Mouse (Mus musculus): ENCODE data around the gene Prdm13. TPM values are rescaled to one million over a fixed set of nuclear protein-coding genes. Genes with fewer than 3 reads are reported as not detected.

Gene Prdm13
- total and polyA plus RNA-seq, 3 experiments = not detected

GRCm38 (mm10) chr4:21658184-21658583 lies 27.6 kb downstream of the Prdm13 start:
- DNase-seq (ENCODE audit: low read depth, low spot score) = no peak
- Histone ChIP-seq H3K36me3 (ENCODE audit: control insufficient read depth in 1 of 2, insufficient read depth in 2 of 2, low read length in 2 of 2) (no peaks in the 10 kb centered on the region), H3K4me1 (ENCODE audit: control insufficient read depth in 1 of 2, insufficient read depth in 2 of 2, low read length in 2 of 2) (no peaks in the 10 kb centered on the region), H3K27me3 (ENCODE audit: control insufficient read depth in 1 of 2, insufficient read depth in 2 of 2, low read length in 2 of 2) (no peaks in the 10 kb centered on the region; a peak in 1 of 4 replicates), H3K79me2 (ENCODE audit: control insufficient read depth, insufficient read depth, low read length, poor library complexity) (no peaks in the 10 kb centered on the region), H3K9ac (ENCODE audit: control insufficient read depth, low read depth, low read length, poor library complexity, severe bottlenecking) (no peak overlapping the region), H3K9me3 (replicated peaks; ENCODE audit: insufficient read depth, low read length) (no peaks in the 10 kb centered on the region), H3K4me3 (ENCODE audit: control insufficient read depth in 1 of 2, insufficient read depth in 1 of 2, low read depth in 2 of 2, low read length in 2 of 2) (no peak overlapping the region), H3K27ac (ENCODE audit: control insufficient read depth, low read depth, low read length) (no peak overlapping the region)
- TF ChIP-seq MAX (IDR thresholded peaks at IDR 0.05; ENCODE audit: low read length) (no peak), USF1 (IDR thresholded peaks at IDR 0.05; ENCODE audit: low read depth, low read length) (no peak), CHD2 (IDR thresholded peaks at IDR 0.05; ENCODE audit: low read length) (no peak), USF2 (IDR thresholded peaks at IDR 0.05; ENCODE audit: borderline replicate concordance in 1 of 2, insufficient read depth in 1 of 2, low read depth in 1 of 2, low read length in 2 of 2) (no peak), MAFK (IDR thresholded peaks at IDR 0.05; ENCODE audit: borderline replicate concordance, low read depth, low read length) (no peak), MEF2A (IDR thresholded peaks at IDR 0.05; ENCODE audit: extremely low read depth, insufficient replicate concordance, low read depth, low read length, poor library complexity, severe bottlenecking) (no peak), GABPA (IDR thresholded peaks at IDR 0.05; ENCODE audit: low read depth, low read length) (no peak), NELFE (IDR thresholded peaks at IDR 0.05; ENCODE audit: low read depth, low read length) (no peak), SMC3 (IDR thresholded peaks at IDR 0.05; ENCODE audit: low read depth, low read length) (no peak), CHD1 (IDR thresholded peaks at IDR 0.05; ENCODE audit: low read depth, low read length) (no peak)

GRCm38 (mm10) chr4:21629275-21629583 lies 56.5 kb downstream of the Prdm13 start:
- Histone ChIP-seq H3K4me3 (ENCODE audit: control insufficient read depth in 1 of 2, insufficient read depth in 1 of 2, low read depth in 2 of 2, low read length in 2 of 2) (no peak overlapping the region), H3K9ac (ENCODE audit: control insufficient read depth, low read depth, low read length, poor library complexity, severe bottlenecking) (no peak overlapping the region), H3K4me1 (ENCODE audit: control insufficient read depth in 1 of 2, insufficient read depth in 2 of 2, low read length in 2 of 2) (no peaks in the 10 kb centered on the region), H3K9me3 (replicated peaks; ENCODE audit: insufficient read depth, low read length) (no peaks in the 10 kb centered on the region), H3K79me2 (ENCODE audit: control insufficient read depth, insufficient read depth, low read length, poor library complexity) (no peaks in the 10 kb centered on the region), H3K27me3 (ENCODE audit: control insufficient read depth in 1 of 2, insufficient read depth in 2 of 2, low read length in 2 of 2) (no peaks in the 10 kb centered on the region), H3K36me3 (ENCODE audit: control insufficient read depth in 1 of 2, insufficient read depth in 2 of 2, low read length in 2 of 2) (no peaks in the 10 kb centered on the region), H3K27ac (ENCODE audit: control insufficient read depth, low read depth, low read length) (no peak overlapping the region)
- no peak for DNase-seq (ENCODE audit: low read depth, low spot score)
- no peak for TF ChIP-seq MXI1 (IDR thresholded peaks at IDR 0.05; ENCODE audit: low read depth, low read length)
- no peak for TF ChIP-seq MAX (IDR thresholded peaks at IDR 0.05; ENCODE audit: low read length)
- TF ChIP-seq RAD21 (IDR thresholded peaks at IDR 0.05; ENCODE audit: low read depth, low read length) = no peak
- TF ChIP-seq TCF12 (IDR thresholded peaks at IDR 0.05; ENCODE audit: low read depth, low read length) = no peak
- no peak for TF ChIP-seq ETS1 (IDR thresholded peaks at IDR 0.05; ENCODE audit: low read depth, low read length)
- no peak for TF ChIP-seq SIN3A (IDR thresholded peaks at IDR 0.05; ENCODE audit: low read length)
- TF ChIP-seq KAT2A (conservative IDR thresholded peaks at IDR 0.05; ENCODE audit: low read depth, low read length) = no peak
- TF ChIP-seq EP300 (IDR thresholded peaks at IDR 0.05; ENCODE audit: low read depth in 1 of 2, low read length in 2 of 2) = no peak
- TF ChIP-seq MYB (IDR thresholded peaks at IDR 0.05; ENCODE audit: low read depth, low read length) = no peak
- TF ChIP-seq POLR2A (IDR thresholded peaks at IDR 0.05; ENCODE audit: control insufficient read depth in 1 of 2, insufficient read depth in 1 of 2, low read depth in 1 of 2, low read length in 2 of 2, poor library complexity in 1 of 2) = no peak
- no peak for TF ChIP-seq TBP (IDR thresholded peaks at IDR 0.05; ENCODE audit: low read depth, low read length)
- no peak for TF ChIP-seq USF2 (IDR thresholded peaks at IDR 0.05; ENCODE audit: borderline replicate concordance in 1 of 2, insufficient read depth in 1 of 2, low read depth in 1 of 2, low read length in 2 of 2)
- no peak for TF ChIP-seq TAL1 (IDR thresholded peaks at IDR 0.05; ENCODE audit: low read length)
- no peak for TF ChIP-seq MYC (IDR thresholded peaks at IDR 0.05; ENCODE audit: low read depth, low read length)
- no peak for TF ChIP-seq E2F4 (IDR thresholded peaks at IDR 0.05; ENCODE audit: borderline replicate concordance, low read depth, low read length)
- TF ChIP-seq ZC3H11A (IDR thresholded peaks at IDR 0.05; ENCODE audit: low read depth, low read length) = no peak

Data from MEL (cell line).